Mouse (Mus musculus) forebrain, embryonic 16.5 days (tissue): ENCODE measurements around the gene Rtn4ip1. TPM values are rescaled to one million over a fixed set of nuclear protein-coding genes. Genes with fewer than 3 reads are reported as not detected.
A peak's percentile ranks its signal among the peaks of the same experiment; 100 is the strongest.
"Not testable (repeated sequence)": the region's sequence is repeated elsewhere in the genome, so short reads cannot be mapped to it uniquely, and the experiment has no call there.

Experiments used
- ATAC-seq: fragments of 200-750 bp; cut with Nextera tagmentation; 2 replicates; pipeline ENCODE4 v1.8.0; 2017; ENCODE audit warnings: mild to moderate bottlenecking, moderate library complexity
- H3K27ac ChIP-seq: fragments of 300-500 bp; sonication (generic); 2 replicates; pipeline ENCODE4 v1.5.1; 2014; ENCODE audit warnings: low read length, control low read depth
- H3K27me3 ChIP-seq: fragments of 300-500 bp; sonication (generic); replicated peaks from 2 replicates; pipeline ENCODE4 v1.6.1; 2014; ENCODE audit warnings: low read length; ENCODE audit not compliant: control insufficient read depth, insufficient read depth
- H3K36me3 ChIP-seq: fragments of 300-500 bp; sonication (generic); 2 replicates; pipeline ENCODE4 v1.6.1; 2014; ENCODE audit not compliant: control insufficient read depth, insufficient read depth
- H3K4me1 ChIP-seq: fragments of 300-500 bp; sonication (generic); replicated peaks from 2 replicates; pipeline ENCODE4 v1.6.1; 2014; ENCODE audit warnings: low read length; ENCODE audit not compliant: control insufficient read depth, insufficient read depth
- H3K4me2 ChIP-seq: fragments of 300-500 bp; sonication (generic); 2 replicates; pipeline ENCODE4 v1.6.1; 2014; ENCODE audit warnings: mild to moderate bottlenecking, low read length, control low read depth
- H3K4me3 ChIP-seq: fragments of 300-500 bp; sonication (generic); replicated peaks from 2 replicates; pipeline ENCODE4 v1.5.1; 2014; ENCODE audit warnings: mild to moderate bottlenecking, low read length, control low read depth
- H3K9ac ChIP-seq: fragments of 300-500 bp; sonication (generic); replicated peaks from 2 replicates; pipeline ENCODE4 v1.6.1; 2014; ENCODE audit warnings: low read depth, low read length, control low read depth
- H3K9me3 ChIP-seq: fragments of 300-500 bp; sonication (generic); 2 replicates; pipeline ENCODE4 v1.6.1; 2016; ENCODE audit warnings: low read length; ENCODE audit not compliant: control insufficient read depth
- WGBS: fragments of 180-500 bp; shearing (Covaris S2); extraction: QIAGEN DNeasy Blood & Tissue Kit; methylation state at CpG from one replicate; pipeline ENCODE4 v1.1.7; 2014; 5-methylcytosine and 5-hydroxymethylcytosine counted together
- polyA plus RNA-seq: library from polyadenylated mRNA; unstranded; fragments of >200 nt; fragmentation: Nextera tagmentation; extraction: Ambion mirVana; gene quantifications from 2 replicates; pipeline ENCODE4 v1.2.1, GENCODE M21; 2015

Gene Rtn4ip1
- polyA plus RNA-seq, 1 experiment from 2014 or later, result 19.9 TPM

DNA sequence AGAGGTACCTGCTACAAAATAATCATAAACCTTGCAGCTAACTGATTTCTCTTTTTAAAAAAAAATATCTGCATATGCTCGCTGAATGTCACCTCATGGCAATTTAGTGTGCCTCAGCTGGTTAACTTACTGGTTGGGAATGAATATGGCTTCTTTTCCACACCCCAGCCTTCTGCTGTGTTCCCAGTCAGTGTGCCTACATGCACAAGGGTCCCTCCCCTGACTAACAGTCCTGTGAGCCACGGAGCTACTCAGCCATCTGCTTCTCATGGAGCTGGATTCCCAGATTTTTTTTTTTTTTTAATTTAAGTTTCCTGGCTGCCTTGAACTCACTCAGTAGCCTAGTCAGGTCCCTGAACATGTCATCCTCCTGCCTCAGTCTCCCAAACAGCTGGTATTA lies 63.3 kb downstream of the Rtn4ip1 start:
- H3K27me3 ChIP-seq, result no peaks in the 10 kb centered on the region
- H3K4me2 ChIP-seq, result no peak overlapping the region
- H3K36me3 ChIP-seq, result no peaks in the 10 kb centered on the region
- H3K9ac ChIP-seq, result no peak overlapping the region
- WGBS, result 38% methylated on average over 2 of the region's 2 CpGs
- no peak overlapping the region for H3K4me3 ChIP-seq
- peak; percentile 81 for ATAC-seq
- H3K9me3 ChIP-seq, result no peaks in the 10 kb centered on the region
- H3K4me1 ChIP-seq, result 0 out of 2 replicates have a peak, but pooled peaks cover 3% of the 10 kb centered on the region
- no peak overlapping the region for H3K27ac ChIP-seq

DNA sequence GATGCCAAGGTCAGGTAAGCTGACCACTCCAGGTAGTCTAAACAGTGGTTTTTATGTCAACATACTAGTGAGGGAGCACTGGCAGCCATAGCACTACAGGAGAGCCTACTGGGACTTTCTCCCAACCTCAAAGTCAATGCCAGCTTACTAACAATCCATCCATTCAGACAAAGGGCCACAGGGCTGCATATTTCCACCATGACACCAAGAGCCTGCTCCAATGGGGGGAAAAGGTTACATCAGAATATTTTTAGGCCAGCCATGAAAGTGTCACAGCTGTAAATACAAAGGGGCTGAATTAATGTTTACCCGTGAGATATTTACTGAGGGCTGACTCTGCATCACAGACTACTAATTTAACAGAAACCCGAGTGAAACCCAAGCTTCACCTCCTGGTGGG lies 71.6 kb downstream of the Rtn4ip1 start:
- no peak overlapping the region for H3K4me3 ChIP-seq
- H3K36me3 ChIP-seq, result no peaks in the 10 kb centered on the region
- no peak for ATAC-seq
- no peaks in the 10 kb centered on the region for H3K4me1 ChIP-seq
- no peak overlapping the region for H3K9ac ChIP-seq
- H3K4me2 ChIP-seq, result no peak overlapping the region
- 32% methylated on average over 2 of the region's 2 CpGs for WGBS
- no peak overlapping the region for H3K27ac ChIP-seq
- no peaks in the 10 kb centered on the region for H3K9me3 ChIP-seq
- H3K27me3 ChIP-seq, result no peaks in the 10 kb centered on the region

DNA sequence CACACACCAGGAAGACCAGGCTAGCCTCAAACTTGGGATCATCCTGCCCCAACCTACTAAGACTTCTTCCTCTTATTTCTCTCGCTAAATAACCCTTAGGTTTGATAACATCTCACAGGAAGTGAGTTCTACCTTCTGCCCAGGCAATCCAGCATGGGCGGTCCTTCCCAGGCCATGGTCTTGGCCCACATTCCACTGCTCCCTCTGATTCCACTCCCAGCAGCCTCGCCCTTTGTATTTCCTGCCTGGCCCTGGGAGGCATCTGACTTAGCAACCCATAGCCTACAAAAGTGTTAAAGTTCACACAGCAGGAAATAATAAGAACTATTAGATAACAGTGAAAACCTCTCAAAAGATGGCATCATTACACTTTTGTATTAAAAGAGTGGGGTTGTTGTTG lies 75.7 kb downstream of the Rtn4ip1 start:
- WGBS, result 79% methylated on average over 3 of the region's 3 CpGs

DNA sequence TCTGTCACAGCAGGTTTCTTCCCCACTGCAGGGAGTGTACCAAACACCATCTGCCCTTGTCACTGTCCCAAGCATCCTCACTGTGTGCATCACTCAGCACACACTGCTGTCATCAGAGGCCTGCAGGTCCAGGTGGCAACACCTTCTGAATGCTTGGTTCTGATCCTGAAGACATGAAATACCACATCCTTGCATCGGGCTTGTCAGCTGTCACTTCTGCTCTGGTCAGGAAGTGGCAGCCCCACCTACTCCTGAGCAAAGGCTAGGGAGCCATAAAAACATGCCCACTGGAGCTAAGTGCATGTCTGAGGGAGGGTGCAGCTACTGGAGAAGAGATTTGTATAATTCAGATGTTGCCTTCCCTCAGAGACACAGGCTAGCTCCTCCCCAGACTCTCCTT lies 78.5 kb downstream of the Rtn4ip1 start:
- Histone ChIP-seq H3K27ac (no peak overlapping the region), H3K9me3 (no peaks in the 10 kb centered on the region), H3K4me1 (no peaks in the 10 kb centered on the region), H3K36me3 (no peaks in the 10 kb centered on the region), H3K27me3 (no peaks in the 10 kb centered on the region), H3K9ac (no peak overlapping the region), H3K4me3 (no peak overlapping the region), H3K4me2 (no peak overlapping the region)
- WGBS, result 89% methylated on average over 1 of the region's 1 CpGs
- ATAC-seq, result no peak

More for the DNA sequence above, 75.7 kb downstream of the Rtn4ip1 start:
- no peak overlapping the region for H3K9ac ChIP-seq
- H3K27me3 ChIP-seq, result no peaks in the 10 kb centered on the region
- ATAC-seq, result no peak
- no peaks in the 10 kb centered on the region for H3K36me3 ChIP-seq
- H3K27ac ChIP-seq, result no peak overlapping the region
- H3K4me1 ChIP-seq, result no peaks in the 10 kb centered on the region
- no peak overlapping the region for H3K4me3 ChIP-seq
- no peaks in the 10 kb centered on the region for H3K9me3 ChIP-seq
- no peak overlapping the region for H3K4me2 ChIP-seq

DNA sequence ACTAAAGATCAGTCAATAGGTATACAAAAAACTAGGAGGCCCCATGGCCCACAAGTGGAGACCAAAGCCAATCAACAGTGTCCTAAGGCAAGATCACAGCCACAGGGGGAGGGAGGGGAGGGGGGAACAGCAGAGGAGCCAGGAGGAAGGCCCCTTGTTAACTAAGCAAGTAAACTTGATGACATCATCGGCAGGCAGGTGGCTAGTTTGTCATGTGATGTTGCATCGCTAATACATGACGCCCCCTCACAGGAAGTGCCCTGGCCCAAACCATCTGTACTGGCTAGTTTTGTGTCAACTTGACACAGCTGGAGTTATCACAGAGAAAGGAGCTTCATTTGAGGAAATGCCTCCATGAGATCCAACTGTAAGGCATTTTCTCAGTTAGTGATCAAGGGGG lies 79.1 kb downstream of the Rtn4ip1 start:
- not testable (repeated sequence) for H3K27ac ChIP-seq, ATAC-seq, H3K36me3 ChIP-seq, H3K4me2 ChIP-seq, H3K9me3 ChIP-seq, H3K9ac ChIP-seq, H3K4me3 ChIP-seq, H3K4me1 ChIP-seq, H3K27me3 ChIP-seq
- WGBS, result 93% methylated on average over 3 of the region's 3 CpGs

DNA sequence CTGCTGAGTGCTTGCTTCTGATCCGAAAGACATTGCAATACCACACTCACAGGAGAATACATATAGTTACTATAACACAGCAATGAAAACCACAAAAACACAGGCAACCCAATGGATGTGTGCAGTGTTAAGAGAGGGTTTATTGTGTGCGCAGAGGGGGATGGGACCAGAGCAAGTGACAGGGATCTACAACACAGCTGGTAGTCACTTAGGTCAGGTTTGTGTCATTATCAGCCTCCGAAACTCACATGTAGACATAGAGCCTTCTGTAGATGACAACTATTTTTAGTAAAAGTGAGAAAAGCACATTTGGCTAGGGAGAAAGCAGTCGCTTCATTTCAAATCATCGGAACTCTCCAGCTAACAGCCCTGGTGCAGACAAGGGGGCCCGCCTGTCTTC lies 80.9 kb downstream of the Rtn4ip1 start:
- ATAC-seq, result no peak
- 87% methylated on average over 6 of the region's 6 CpGs for WGBS

DNA sequence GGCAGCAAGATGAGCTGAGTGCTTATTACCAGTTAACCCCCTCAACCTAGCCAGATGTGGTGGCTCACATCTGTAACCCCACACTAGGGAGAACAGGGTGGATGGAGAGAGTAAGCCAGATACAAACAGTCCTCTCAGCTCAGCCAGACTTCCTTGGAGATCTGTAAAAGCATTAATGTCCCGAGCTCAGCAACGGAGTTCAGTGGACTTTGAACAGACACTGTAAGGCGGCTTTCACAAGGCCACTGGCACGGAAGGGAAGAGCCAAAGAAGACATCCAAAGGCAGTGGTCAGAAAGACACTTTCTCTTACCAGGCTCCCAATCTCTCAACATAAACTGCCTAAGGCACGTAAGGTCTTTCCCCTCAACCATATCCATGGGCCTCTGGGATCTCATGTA lies 81.6 kb downstream of the Rtn4ip1 start:
- Histone ChIP-seq H3K4me1 (no peaks in the 10 kb centered on the region), H3K27ac (no peak overlapping the region), H3K4me3 (no peak overlapping the region), H3K9ac (no peak overlapping the region), H3K27me3 (no peaks in the 10 kb centered on the region), H3K4me2 (no peak overlapping the region), H3K9me3 (no peaks in the 10 kb centered on the region), H3K36me3 (no peaks in the 10 kb centered on the region)
- ATAC-seq, result no peak
- WGBS, result 94% methylated on average over 5 of the region's 5 CpGs

More for the DNA sequence above, 80.9 kb downstream of the Rtn4ip1 start:
- no peaks in the 10 kb centered on the region for H3K27me3 ChIP-seq
- no peak overlapping the region for H3K4me3 ChIP-seq
- no peaks in the 10 kb centered on the region for H3K36me3 ChIP-seq
- H3K4me1 ChIP-seq, result no peaks in the 10 kb centered on the region
- no peaks in the 10 kb centered on the region for H3K9me3 ChIP-seq
- H3K9ac ChIP-seq, result no peak overlapping the region
- no peak overlapping the region for H3K27ac ChIP-seq
- H3K4me2 ChIP-seq, result no peak overlapping the region

DNA sequence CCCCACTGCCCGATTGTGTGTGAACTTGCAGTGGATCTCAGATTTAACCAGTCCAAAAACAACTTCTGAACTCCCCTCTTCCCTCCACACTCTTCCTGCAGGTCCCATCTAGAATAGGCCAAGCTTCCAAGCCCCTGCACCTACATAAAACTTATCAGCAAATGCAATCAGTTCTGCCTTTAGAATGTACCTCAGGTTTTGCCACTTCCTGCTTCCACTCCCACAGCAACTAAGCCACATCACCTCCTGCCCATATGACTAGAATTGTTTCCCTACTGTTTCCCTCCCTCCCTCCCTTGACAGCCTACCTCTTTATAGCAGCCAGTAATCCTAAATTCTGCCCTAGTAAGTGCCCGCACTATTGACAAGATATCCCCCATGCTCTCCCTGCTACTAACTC lies 82.3 kb downstream of the Rtn4ip1 start:
- Histone ChIP-seq H3K9ac (no peak overlapping the region), H3K9me3 (no peaks in the 10 kb centered on the region), H3K27ac (no peak overlapping the region), H3K4me1 (no peaks in the 10 kb centered on the region), H3K4me3 (no peak overlapping the region), H3K36me3 (no peaks in the 10 kb centered on the region), H3K4me2 (no peak overlapping the region), H3K27me3 (no peaks in the 10 kb centered on the region)
- no peak for ATAC-seq
- WGBS, result 83% methylated on average over 2 of the region's 2 CpGs

DNA sequence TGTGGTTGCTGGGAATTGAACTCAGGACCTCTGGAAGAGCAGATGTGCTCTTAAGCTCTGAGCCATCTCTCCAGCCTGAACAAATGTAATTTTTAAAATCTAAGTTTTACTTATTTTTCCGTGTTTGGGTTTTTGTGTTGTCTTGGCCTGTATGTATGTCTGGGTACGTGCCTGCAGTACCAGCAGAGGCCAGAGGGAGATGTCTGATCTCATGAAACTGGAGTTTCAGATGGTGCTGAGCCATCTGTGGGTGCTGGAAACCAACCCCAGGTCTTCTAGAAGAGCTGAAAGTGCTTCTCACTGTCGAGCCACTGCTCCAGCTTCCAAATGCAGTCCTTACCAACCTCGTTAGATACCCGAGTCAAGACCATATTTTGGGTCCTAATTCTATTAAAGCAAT lies 89.7 kb downstream of the Rtn4ip1 start:
- ATAC-seq, result no peak
- no peaks in the 10 kb centered on the region for H3K9me3 ChIP-seq
- H3K27ac ChIP-seq, result no peak overlapping the region
- WGBS, result 95% methylated on average over 5 of the region's 5 CpGs
- no peaks in the 10 kb centered on the region for H3K27me3 ChIP-seq
- no peaks in the 10 kb centered on the region for H3K36me3 ChIP-seq
- H3K4me3 ChIP-seq, result no peak overlapping the region
- no peak overlapping the region for H3K4me2 ChIP-seq
- H3K4me1 ChIP-seq, result 0 out of 2 replicates have a peak, but pooled peaks cover 3% of the 10 kb centered on the region
- no peak overlapping the region for H3K9ac ChIP-seq

DNA sequence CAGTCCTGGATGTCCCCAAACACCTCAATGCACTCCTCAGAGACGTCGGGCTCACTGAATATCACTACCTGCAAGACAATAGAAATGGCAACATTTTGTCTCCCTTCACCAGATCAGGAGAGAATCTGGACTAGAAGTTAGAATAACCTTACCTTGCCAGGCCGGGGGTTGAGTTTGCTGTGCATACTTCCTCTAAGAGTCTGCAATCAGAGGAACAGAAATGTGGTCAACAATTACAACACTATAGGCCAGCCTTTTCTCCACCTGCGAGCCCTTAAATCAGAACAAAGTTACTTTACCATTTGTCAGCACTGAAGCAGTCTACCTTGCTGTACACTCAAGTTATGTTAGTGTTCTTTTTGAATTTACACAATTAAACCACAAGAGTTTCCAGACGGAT lies 90.9 kb downstream of the Rtn4ip1 start:
- Histone ChIP-seq H3K4me3 (no peak overlapping the region), H3K9me3 (no peaks in the 10 kb centered on the region), H3K4me1 (0 out of 2 replicates have a peak, but pooled peaks cover 3% of the 10 kb centered on the region), H3K4me2 (no peak overlapping the region), H3K27me3 (no peaks in the 10 kb centered on the region), H3K36me3 (no peaks in the 10 kb centered on the region), H3K9ac (no peak overlapping the region), H3K27ac (no peak overlapping the region)
- ATAC-seq, result no peak
- WGBS, result 81% methylated on average over 5 of the region's 5 CpGs
